Mouse (Mus musculus) layer of hippocampus, postnatal 10 days (tissue): ENCODE results near the gene Gak. TPM values are rescaled to one million over a fixed set of nuclear protein-coding genes. Genes with fewer than 3 reads are reported as not detected.

Source experiments
- DNase-seq, 2 experiments: peaks; one replicate each; pipeline ENCODE4 v3.0.0; 2021; ENCODE audit warnings: low spot score in 2 of 2
- long read RNA-seq: library from polyadenylated mRNA; stranded (forward); transcript quantifications from one replicate; pipeline ENCODE4 v2.0.0, GENCODE M21; 2023
- total RNA-seq, 2 experiments: library from RNA; stranded (reverse); gene quantifications; 2 replicates each; pipeline ENCODE4 v1.2.3; 2021

The Gak gene
- 10 to 100 TPM; 87.7 to 89.7 TPM for total RNA-seq
- long read RNA-seq, full-length matches to known transcripts = 3 of 24 reads
- long read RNA-seq, partial matches to known transcripts = 14 of 24 reads
- long read RNA-seq, other reads (novel, unspliced or antisense) = 7 of 24 reads

- DNase-seq = peak; percentile 88 to 91
Measured at GRCm38 (mm10) chr5:108629634-108630483, at the start of gene Gak, which contains the start of gene Tmem175. Gene Gak (minus strand): TSS chr5:108629755. Gene Tmem175 (plus strand): TSS chr5:108629770.

GRCm38 (mm10) chr5:108678296-108678854 lies 48.8 kb upstream of the Gak start:
- no peak for DNase-seq

GRCm38 (mm10) chr5:108677605-108678295 lies 48.2 kb upstream of the Gak start:
- DNase-seq = peak; percentile 81 to 85

GRCm38 (mm10) chr5:108676772-108677498 lies 47.4 kb upstream of the Gak start:
- DNase-seq = no peak

- no peak for DNase-seq
Measured at GRCm38 (mm10) chr5:108675251-108675816, 45.8 kb upstream of the Gak start, which contains the start of gene Slc26a1. Gene Slc26a1 (minus strand): TSS chr5:108675569.

- DNase-seq = no peak
Measured at GRCm38 (mm10) chr5:108674624-108675023, 45.1 kb upstream of the Gak start.

- no peak for DNase-seq
Measured at GRCm38 (mm10) chr5:108671757-108672156, 42.2 kb upstream of the Gak start.

GRCm38 (mm10) chr5:108670785-108671184 lies 41.2 kb upstream of the Gak start:
- DNase-seq = peak in 1 of 2 experiments; percentile 62

- DNase-seq = no peak
Measured at GRCm38 (mm10) chr5:108669986-108670385, 40.4 kb upstream of the Gak start.

GRCm38 (mm10) chr5:108668977-108669936 lies 39.7 kb upstream of the Gak start, which contains the start of gene Dgkq:
Gene Dgkq (minus strand): TSS chr5:108669672.
- peak; percentile 83 to 86 for DNase-seq

GRCm38 (mm10) chr5:108668387-108668932 lies 38.9 kb upstream of the Gak start:
- DNase-seq = no peak

GRCm38 (mm10) chr5:108667370-108667769 lies 37.8 kb upstream of the Gak start:
- DNase-seq = no peak

- no peak for DNase-seq
Measured at GRCm38 (mm10) chr5:108665066-108665465, 35.5 kb upstream of the Gak start.

GRCm38 (mm10) chr5:108662772-108663171 lies 33.2 kb upstream of the Gak start:
- DNase-seq = no peak

- DNase-seq = peak; percentile 88 to 91
Measured at GRCm38 (mm10) chr5:108660632-108661268, 31.2 kb upstream of the Gak start.

- no peak for DNase-seq
Measured at GRCm38 (mm10) chr5:108659698-108660631, 30.4 kb upstream of the Gak start, which contains the start of gene Idua. Gene Idua (plus strand): TSS chr5:108660331.

- no peak for DNase-seq
Measured at GRCm38 (mm10) chr5:108658611-108659010, 29.1 kb upstream of the Gak start.
